Mouse (Mus musculus) ES-E14 (cell line): ENCODE measurements at regions not wholly inside any gene's neighbourhood (a gene's known extent, or its start where the extent isn't known, plus 50 kb on each side); places are given as distances from the start of the nearest gene placed in this dataset.

ENCODE experiments used
- DNase-seq: peaks from one replicate; pipeline ENCODE4 v3.0.0-alpha.2; 2013; ENCODE audit warnings: low read depth, low spot score
- H3K27ac ChIP-seq: 2 replicates; pipeline ENCODE4 v1.5.1; 2012; ENCODE audit warnings: low read depth, mild to moderate bottlenecking, low read length, moderate library complexity, mixed read lengths; ENCODE audit not compliant: poor library complexity, insufficient read depth, severe bottlenecking
- H3K36me3 ChIP-seq: 2 replicates; pipeline ENCODE4 v1.6.1; 2012; ENCODE audit warnings: mild to moderate bottlenecking, low read length, moderate library complexity, mixed read lengths; ENCODE audit not compliant: control insufficient read depth, poor library complexity, insufficient read depth, severe bottlenecking
- H3K4me1 ChIP-seq, 2 experiments: fragments of 150-350 bp in 1 of 2; sonication (generic) in 1 of 2; 2 replicates each; pipeline ENCODE4 v1.6.1; 2012; ENCODE audit warnings: low read length in 2 of 2, mild to moderate bottlenecking in 1 of 2, mixed read lengths in 1 of 2; ENCODE audit not compliant: control insufficient read depth in 2 of 2, insufficient read depth in 2 of 2, poor library complexity in 1 of 2
- H3K4me3 ChIP-seq, 2 experiments: fragments of 150-350 bp in 1 of 2; sonication (generic) in 1 of 2; 2 replicates each; pipeline ENCODE4 v1.5.1; 2012; ENCODE audit warnings: low read length in 2 of 2, low read depth in 1 of 2, mild to moderate bottlenecking in 1 of 2, mixed read lengths in 1 of 2; ENCODE audit not compliant: insufficient read depth in 1 of 2, poor library complexity in 1 of 2, severe bottlenecking in 1 of 2
- H3K9ac ChIP-seq: 2 replicates; pipeline ENCODE4 v1.6.1; 2012; ENCODE audit warnings: low read depth, mild to moderate bottlenecking, low read length, mixed read lengths; ENCODE audit not compliant: poor library complexity, insufficient read depth, severe bottlenecking
- H3K9me3 ChIP-seq: fragments of 150-350 bp; sonication (generic); 2 replicates; pipeline ENCODE4 v1.6.1; 2012; ENCODE audit warnings: low read depth, mild to moderate bottlenecking, low read length; ENCODE audit not compliant: control insufficient read depth, insufficient read depth
- CHD2 ChIP-seq: IDR thresholded peaks from 2 replicates; pipeline ENCODE4 v1.6.1; 2014; ENCODE audit warnings: mild to moderate bottlenecking, low read depth, low read length, inconsistent platforms
- HCFC1 ChIP-seq: IDR thresholded peaks from 2 replicates; pipeline ENCODE4 v1.6.1; 2012; ENCODE audit warnings: low read length, inconsistent platforms, borderline replicate concordance; ENCODE audit not compliant: insufficient read depth
- MAFK ChIP-seq: IDR thresholded peaks from 2 replicates; pipeline ENCODE4 v1.6.1; 2014; ENCODE audit warnings: mild to moderate bottlenecking, low read depth, low read length, inconsistent platforms; ENCODE audit not compliant: insufficient read depth
- ZC3H11A ChIP-seq: IDR thresholded peaks from 2 replicates; pipeline ENCODE4 v1.6.1; 2012; ENCODE audit warnings: low read depth, mild to moderate bottlenecking, inconsistent platforms, low read length, borderline replicate concordance
- ZNF384 ChIP-seq: IDR thresholded peaks from 2 replicates; pipeline ENCODE4 v1.6.1; 2012; ENCODE audit warnings: low read depth, low read length, inconsistent platforms
- in situ Hi-C, 2 experiments: fragments of 600-800 bp; cut with MboI; formaldehyde crosslinking; loops; one replicate each; pipeline ENCODE4 v1.15.1; 2025; ENCODE audit warnings: low sequenced_read_pairs in 2 of 2, inconsistent platforms in 1 of 2; ENCODE audit not compliant: unreplicated experiment in 2 of 2

DNA sequence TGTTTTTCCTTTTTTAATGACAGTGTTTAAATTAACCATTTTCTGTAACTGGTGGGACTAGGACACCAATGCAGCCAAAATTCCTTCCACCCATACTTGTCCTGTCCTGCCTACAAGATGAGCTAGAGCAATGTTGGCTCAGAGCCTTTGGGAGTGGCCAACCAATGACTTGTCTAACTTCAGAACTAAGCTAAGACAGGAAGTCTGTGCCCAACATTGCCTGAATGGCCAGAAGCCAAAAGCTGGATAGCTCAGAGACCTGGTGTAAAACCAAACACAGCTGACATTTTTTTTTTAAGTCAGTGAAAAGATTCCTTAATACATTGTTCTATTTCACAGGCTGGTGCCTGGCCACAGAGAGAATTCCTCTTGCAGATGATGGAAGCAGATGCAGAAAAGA lies 1433.5 kb upstream of the 1700008P02Rik start:
- Histone ChIP-seq H3K9ac (no peak overlapping the region), H3K36me3 (no peaks in the 10 kb centered on the region), H3K27ac (no peak overlapping the region), H3K4me1 (no peaks in the 10 kb centered on the region), H3K9me3 (no peaks in the 10 kb centered on the region), H3K4me3 (no peak overlapping the region)
- DNase-seq = no peak
- in situ Hi-C loops = no loop called here
- TF ChIP-seq ZC3H11A (no peak), ZNF384 (no peak), HCFC1 (no peak), MAFK (no peak), CHD2 (no peak)

DNA sequence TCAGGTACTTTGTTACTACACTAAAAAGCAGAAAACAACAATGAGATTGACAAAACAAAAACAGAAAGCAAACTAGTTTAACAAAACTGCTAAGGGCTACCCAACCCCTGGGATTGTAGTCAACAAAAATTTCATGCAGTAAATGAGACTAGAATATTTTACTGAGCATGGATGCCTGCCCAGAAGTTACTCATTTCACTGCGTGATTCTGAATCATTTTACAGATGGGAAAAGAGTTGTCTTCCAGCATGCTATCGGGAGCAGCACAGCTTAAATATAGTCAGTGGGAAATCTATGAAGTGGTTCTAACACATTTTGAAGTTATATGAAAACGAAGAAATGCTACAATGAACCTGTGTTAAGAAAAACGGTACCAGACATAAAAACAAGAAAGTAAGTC lies 1430.9 kb upstream of the 1700008P02Rik start:
- Histone ChIP-seq H3K4me3 (no peak overlapping the region), H3K27ac (no peak overlapping the region), H3K4me1 (no peaks in the 10 kb centered on the region), H3K9me3 (no peaks in the 10 kb centered on the region), H3K9ac (no peak overlapping the region), H3K36me3 (no peaks in the 10 kb centered on the region)
- in situ Hi-C loops = no loop called here
- DNase-seq = no peak
- TF ChIP-seq HCFC1 (no peak), CHD2 (no peak), ZC3H11A (no peak), MAFK (no peak), ZNF384 (no peak)

DNA sequence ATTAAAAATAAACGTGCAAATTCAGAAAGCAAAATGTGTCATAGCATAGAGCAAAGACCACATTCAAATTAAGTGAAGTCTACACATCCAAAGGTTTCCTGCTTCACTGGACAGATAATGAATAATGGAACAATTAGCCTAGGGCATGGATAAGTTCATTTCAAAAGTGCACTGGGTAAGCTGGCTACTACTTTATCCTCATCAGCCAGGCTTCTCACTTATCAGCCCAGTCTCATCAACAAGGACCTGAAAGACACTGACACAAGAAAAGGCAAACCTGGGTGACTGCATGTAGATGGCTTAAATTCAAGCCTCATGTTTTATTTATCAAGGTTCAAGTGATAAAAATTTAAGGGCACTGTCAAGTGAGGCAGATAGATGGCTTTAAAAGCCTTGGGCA lies 1429.5 kb upstream of the 1700008P02Rik start:
- H3K36me3 ChIP-seq = no peaks in the 10 kb centered on the region
- no peak for DNase-seq
- H3K4me1 ChIP-seq = no peaks in the 10 kb centered on the region
- H3K4me3 ChIP-seq = no peak overlapping the region
- no peaks in the 10 kb centered on the region for H3K9me3 ChIP-seq
- in situ Hi-C loops = no loop called here
- H3K9ac ChIP-seq = no peak overlapping the region
- TF ChIP-seq CHD2 (no peak), MAFK (no peak), ZNF384 (no peak), HCFC1 (no peak), ZC3H11A (no peak)
- H3K27ac ChIP-seq = no peak overlapping the region

DNA sequence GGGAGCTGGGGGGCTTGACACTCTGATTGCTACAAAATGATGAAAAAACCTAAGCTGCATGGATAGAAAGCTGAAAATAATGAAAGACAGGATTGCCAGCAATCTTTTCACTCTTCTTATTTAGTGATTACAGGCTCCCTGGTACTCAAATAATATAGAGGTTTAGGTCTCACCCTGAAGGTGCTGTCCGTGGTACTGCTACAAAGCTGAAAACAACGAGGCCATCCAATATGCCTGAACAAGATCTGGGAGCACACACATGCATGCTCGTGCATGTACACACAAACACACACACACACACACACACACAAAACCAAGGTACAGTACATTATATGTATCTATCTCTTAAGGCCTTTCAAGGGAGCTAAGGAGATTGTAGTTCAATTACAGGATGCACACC lies 1426.1 kb upstream of the 1700008P02Rik start:
- Histone ChIP-seq H3K36me3 (no peaks in the 10 kb centered on the region), H3K4me3 (no peak overlapping the region), H3K9me3 (no peaks in the 10 kb centered on the region), H3K9ac (no peak overlapping the region), H3K4me1 (no peaks in the 10 kb centered on the region), H3K27ac (no peak overlapping the region)
- TF ChIP-seq HCFC1 = no peak
- no peak for TF ChIP-seq CHD2
- no peak for TF ChIP-seq ZNF384
- TF ChIP-seq MAFK = no peak
- no peak for TF ChIP-seq ZC3H11A
- in situ Hi-C loops = no loop called here
- peak; percentile 17 for DNase-seq

DNA sequence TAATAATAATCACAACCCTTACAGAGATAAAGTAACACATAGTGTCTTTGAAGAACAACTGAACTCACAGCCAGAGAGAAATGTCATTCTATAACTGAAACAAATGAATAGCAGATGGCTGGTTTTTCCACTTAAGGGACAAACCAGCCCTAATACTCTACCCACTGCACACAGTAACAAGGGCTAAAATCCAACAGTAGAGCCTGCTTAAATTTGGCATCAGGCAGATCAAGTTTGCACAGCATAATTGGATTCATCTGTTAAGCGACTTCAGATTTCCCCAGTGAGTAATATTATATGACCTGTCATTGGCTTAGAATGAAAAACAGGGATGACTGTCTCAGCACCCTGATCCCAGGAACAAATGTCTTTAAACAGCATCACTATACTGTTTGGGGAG lies 1416.5 kb upstream of the 1700008P02Rik start:
- Histone ChIP-seq H3K4me1 (no peaks in the 10 kb centered on the region), H3K27ac (no peak overlapping the region), H3K9ac (no peak overlapping the region), H3K9me3 (no peaks in the 10 kb centered on the region), H3K36me3 (no peaks in the 10 kb centered on the region), H3K4me3 (no peak overlapping the region)
- no peak for DNase-seq
- no peak for TF ChIP-seq CHD2
- no peak for TF ChIP-seq ZNF384
- TF ChIP-seq HCFC1 = no peak
- TF ChIP-seq MAFK = no peak
- TF ChIP-seq ZC3H11A = no peak
- in situ Hi-C loops = no loop called here
